Mouse (Mus musculus) lung, embryonic 16.5 days (tissue): Measurements from ENCODE around the gene Zdhhc18. TPM values are rescaled to one million over a fixed set of nuclear protein-coding genes. Genes with fewer than 3 reads are reported as not detected.

Source experiments
- ATAC-seq: fragments of 200-750 bp; cut with Nextera tagmentation; 2 replicates; pipeline ENCODE4 v1.8.0; 2017; ENCODE audit warnings: low read depth, mild to moderate bottlenecking, moderate library complexity
- H3K27ac ChIP-seq: fragments of 300-500 bp; sonication (generic); 2 replicates; pipeline ENCODE4 v1.5.1; 2014; ENCODE audit warnings: mild to moderate bottlenecking, control low read depth, low read length
- H3K27me3 ChIP-seq: fragments of 300-500 bp; sonication (generic); 2 replicates; pipeline ENCODE4 v1.6.1; 2014; ENCODE audit warnings: low read depth, low read length, mixed read lengths; ENCODE audit not compliant: control insufficient read depth, insufficient read depth
- H3K36me3 ChIP-seq: fragments of 300-500 bp; sonication (generic); 2 replicates; pipeline ENCODE4 v1.6.1; 2014; ENCODE audit warnings: low read length; ENCODE audit not compliant: control insufficient read depth, insufficient read depth
- H3K4me1 ChIP-seq: fragments of 300-500 bp; sonication (generic); replicated peaks from 2 replicates; pipeline ENCODE4 v1.6.1; 2014; ENCODE audit warnings: low read length, mixed read lengths; ENCODE audit not compliant: control insufficient read depth, insufficient read depth
- H3K4me2 ChIP-seq: fragments of 300-500 bp; sonication (generic); 2 replicates; pipeline ENCODE4 v1.6.1; 2014; ENCODE audit warnings: low read depth, low read length, control low read depth
- H3K4me3 ChIP-seq: fragments of 300-500 bp; sonication (generic); 2 replicates; pipeline ENCODE4 v1.5.1; 2014; ENCODE audit warnings: mild to moderate bottlenecking, low read length, control low read depth
- H3K9ac ChIP-seq: fragments of 300-500 bp; sonication (generic); 2 replicates; pipeline ENCODE4 v1.6.1; 2014; ENCODE audit warnings: low read length, control low read depth
- H3K9me3 ChIP-seq: fragments of 300-500 bp; sonication (generic); 2 replicates; pipeline ENCODE4 v1.6.1; 2016; ENCODE audit warnings: low read length; ENCODE audit not compliant: control insufficient read depth
- WGBS: fragments of 180-500 bp; shearing (Covaris S2); extraction: QIAGEN DNeasy Blood & Tissue Kit; methylation state at CpG from one replicate; pipeline ENCODE4 v1.1.7; 2014; 5-methylcytosine and 5-hydroxymethylcytosine counted together
- polyA plus RNA-seq: library from polyadenylated mRNA; unstranded; fragments of >200 nt; fragmentation: Nextera tagmentation; extraction: Ambion mirVana; gene quantifications from 2 replicates; pipeline ENCODE4 v1.2.1, GENCODE M21; 2015

Zdhhc18 gene
- polyA plus RNA-seq, 1 experiment from 2014 or later = 3.1 TPM

DNA sequence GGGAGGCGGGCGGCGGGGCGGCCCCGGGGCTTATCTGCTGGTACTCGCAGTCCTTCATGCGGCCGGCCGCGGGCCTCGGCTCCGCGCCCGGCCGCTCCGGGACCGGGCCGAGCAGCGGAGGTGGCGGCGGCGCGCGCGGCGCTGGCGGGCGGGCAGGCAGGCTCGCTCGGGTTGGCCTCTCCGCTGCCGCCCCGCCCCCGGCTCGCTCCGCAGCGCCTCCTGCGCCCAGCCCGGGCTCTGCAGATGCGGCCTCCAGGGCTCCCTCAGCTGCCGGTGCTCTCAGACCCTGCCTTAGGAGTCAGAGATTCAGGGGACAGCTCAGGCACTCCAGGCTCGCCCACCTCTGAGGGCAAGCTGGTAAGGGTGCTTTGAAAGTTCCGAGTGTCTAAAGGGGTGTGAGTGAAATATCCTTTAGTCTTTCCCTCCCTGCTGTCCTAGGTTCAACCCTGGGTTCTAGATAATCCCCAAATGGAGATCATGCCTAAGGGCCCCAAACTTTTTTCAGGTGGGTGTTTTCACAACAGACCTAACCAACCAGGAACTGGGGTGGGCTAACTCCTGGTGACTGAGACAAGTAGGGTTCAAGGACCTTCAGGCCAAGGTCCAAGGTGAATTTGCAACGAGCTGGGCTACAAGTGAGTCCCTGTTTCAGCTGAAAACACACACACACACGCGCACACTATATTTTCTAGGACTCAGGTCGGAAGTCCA is 16.5 kb downstream of the Zdhhc18 start:
- H3K27ac ChIP-seq = peak overlapping the region; percentile 69
- H3K9ac ChIP-seq = peak overlapping the region; percentile 94
- peak overlapping the region; percentile 87 for H3K4me3 ChIP-seq
- H3K4me1 ChIP-seq = peaks cover 21% of the 10 kb centered on the region
- 22% methylated on average over 14 of the region's 47 CpGs for WGBS
- no peaks in the 10 kb centered on the region for H3K9me3 ChIP-seq
- ATAC-seq = peak; percentile 89
- no peaks in the 10 kb centered on the region for H3K27me3 ChIP-seq
- H3K4me2 ChIP-seq = peak overlapping the region; percentile 83
- H3K36me3 ChIP-seq = no peaks in the 10 kb centered on the region

GRCm38 (mm10) chr4:133632483-133633327 is 17.2 kb downstream of the Zdhhc18 start:
- H3K4me3 ChIP-seq = peak overlapping the region; percentile 87
- H3K9me3 ChIP-seq = no peaks in the 10 kb centered on the region
- ATAC-seq = peak; percentile 77
- 3% methylated on average over 36 of the region's 69 CpGs for WGBS
- no peaks in the 10 kb centered on the region for H3K36me3 ChIP-seq
- peak overlapping the region; percentile 69 for H3K27ac ChIP-seq
- H3K9ac ChIP-seq = peak overlapping the region; percentile 94
- H3K4me1 ChIP-seq = peaks cover 21% of the 10 kb centered on the region
- peak overlapping the region; percentile 83 for H3K4me2 ChIP-seq
- no peaks in the 10 kb centered on the region for H3K27me3 ChIP-seq

- peaks cover 21% of the 10 kb centered on the region for H3K4me1 ChIP-seq
- H3K9ac ChIP-seq = peak overlapping the region; percentile 94
- no peaks in the 10 kb centered on the region for H3K27me3 ChIP-seq
- no peaks in the 10 kb centered on the region for H3K9me3 ChIP-seq
- no peaks in the 10 kb centered on the region for H3K36me3 ChIP-seq
- H3K4me2 ChIP-seq = peak overlapping the region; percentile 83
- WGBS = 27% methylated on average over 9 of the region's 9 CpGs
- peak overlapping the region; percentile 87 for H3K4me3 ChIP-seq
- ATAC-seq = no peak
- no peak overlapping the region for H3K27ac ChIP-seq
These were observed 18.1 kb downstream of the Zdhhc18 start for GRCm38 (mm10) chr4:133631769-133632411.

- Histone ChIP-seq H3K36me3 (no peaks in the 10 kb centered on the region), H3K27me3 (no peaks in the 10 kb centered on the region), H3K4me2 (peak overlapping the region; percentile 83), H3K4me1 (peaks cover 21% of the 10 kb centered on the region), H3K27ac (no peak overlapping the region), H3K4me3 (peak overlapping the region; percentile 87; the same call in 1 of the 2 replicates), H3K9ac (peak overlapping the region; percentile 34; the same call in 1 of the 2 replicates), H3K9me3 (no peaks in the 10 kb centered on the region)
- WGBS = 65% methylated on average over 14 of the region's 14 CpGs
- no peak for ATAC-seq
These were observed 18.7 kb downstream of the Zdhhc18 start for GRCm38 (mm10) chr4:133631071-133631768.

- H3K9me3 ChIP-seq = no peaks in the 10 kb centered on the region
- ATAC-seq = no peak
- peaks cover 4% of the 10 kb centered on the region; the same call in 1 of the 2 replicates for H3K36me3 ChIP-seq
- H3K27ac ChIP-seq = no peak overlapping the region
- no peak overlapping the region for H3K9ac ChIP-seq
- peak overlapping the region; percentile 83; the same call in 1 of the 2 replicates for H3K4me2 ChIP-seq
- no peaks in the 10 kb centered on the region for H3K27me3 ChIP-seq
- WGBS = 84% methylated on average over 8 of the region's 8 CpGs
- no peak overlapping the region for H3K4me3 ChIP-seq
- H3K4me1 ChIP-seq = peaks cover 21% of the 10 kb centered on the region
These were observed 19.5 kb downstream of the Zdhhc18 start for GRCm38 (mm10) chr4:133630326-133630920.

DNA sequence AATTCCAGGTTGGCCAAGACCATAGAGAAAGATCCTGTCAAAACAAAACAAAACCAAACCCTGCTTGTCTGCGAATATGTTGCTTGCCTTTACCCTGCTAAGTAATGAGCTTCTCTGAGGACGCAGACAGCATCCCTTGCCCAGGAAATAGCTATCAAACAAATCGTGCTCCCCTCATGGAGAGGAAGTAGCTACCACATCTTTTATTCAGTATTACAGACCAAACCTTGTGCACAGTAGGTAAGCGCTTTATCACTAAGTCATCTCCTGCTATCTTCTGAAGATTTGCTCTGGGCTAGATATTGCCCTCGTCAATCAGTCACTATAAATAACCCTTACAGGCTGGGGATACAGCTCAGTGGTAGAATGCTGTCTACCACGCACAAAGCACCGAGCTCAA is 20.8 kb downstream of the Zdhhc18 start:
- no peak overlapping the region for H3K9ac ChIP-seq
- no peak overlapping the region for H3K4me2 ChIP-seq
- no peaks in the 10 kb centered on the region for H3K9me3 ChIP-seq
- no peak overlapping the region for H3K27ac ChIP-seq
- peaks cover 21% of the 10 kb centered on the region for H3K4me1 ChIP-seq
- H3K27me3 ChIP-seq = no peaks in the 10 kb centered on the region
- H3K36me3 ChIP-seq = peaks cover 6% of the 10 kb centered on the region; the same call in 1 of the 2 replicates
- WGBS = 72% methylated on average over 7 of the region's 7 CpGs
- no peak overlapping the region for H3K4me3 ChIP-seq
- ATAC-seq = no peak

DNA sequence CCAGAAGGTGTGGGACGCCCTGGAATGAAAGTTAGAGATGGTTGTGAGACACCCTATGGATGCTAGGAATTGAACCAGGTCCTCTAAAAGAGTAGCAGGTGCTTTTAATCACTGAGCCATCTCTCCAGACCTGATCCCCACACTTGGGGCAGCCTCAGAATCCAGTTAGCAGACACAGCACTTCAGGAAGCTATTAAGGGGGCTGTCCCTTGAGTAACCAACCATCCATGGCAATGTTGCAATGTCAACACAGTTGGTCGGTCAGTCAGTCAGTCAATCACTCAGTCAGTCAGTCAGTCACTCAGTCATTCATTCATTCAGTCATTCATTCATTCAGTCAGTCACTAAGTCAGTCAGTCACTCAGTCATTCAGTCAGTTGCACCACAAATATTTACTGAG is 21.4 kb downstream of the Zdhhc18 start:
- H3K4me1 ChIP-seq = peaks cover 21% of the 10 kb centered on the region
- WGBS = 77% methylated on average over 2 of the region's 2 CpGs
- no peak for ATAC-seq
- H3K4me3 ChIP-seq = no peak overlapping the region
- no peaks in the 10 kb centered on the region for H3K27me3 ChIP-seq
- H3K27ac ChIP-seq = no peak overlapping the region
- H3K9ac ChIP-seq = no peak overlapping the region
- no peak overlapping the region for H3K4me2 ChIP-seq
- H3K9me3 ChIP-seq = no peaks in the 10 kb centered on the region
- peaks cover 6% of the 10 kb centered on the region; the same call in 1 of the 2 replicates for H3K36me3 ChIP-seq

GRCm38 (mm10) chr4:133627039-133627438 is 22.9 kb downstream of the Zdhhc18 start:
- 87% methylated on average over 14 of the region's 14 CpGs for WGBS
- Histone ChIP-seq H3K4me3 (no peak overlapping the region), H3K9ac (no peak overlapping the region), H3K4me1 (peaks cover 13% of the 10 kb centered on the region), H3K27me3 (no peaks in the 10 kb centered on the region), H3K36me3 (peaks cover 6% of the 10 kb centered on the region; the same call in 1 of the 2 replicates), H3K4me2 (no peak overlapping the region), H3K9me3 (no peaks in the 10 kb centered on the region), H3K27ac (no peak overlapping the region)
- ATAC-seq = no peak
